17 mouse cellular contexts compared by ENCODE assay signal in genomic region chr17:78366070-78366469, GRCm38 (mm10).
"Had no signal": no experiment of that assay in that cellular context is flagged by ENCODE, and none has a peak within 500 bp of the region (broad histone marks: within the 10 kb centered on the region; RNA-seq: fewer than 3 reads in every experiment).

No protein-coding gene starts in this region.

- H3K36me3 ChIP-seq: liver, embryonic 13.5 days had no signal

- DNase-seq: kidney, adult 2 months; kidney, postnatal 10 days; kidney, postnatal 36 days; layer of hippocampus, postnatal 36 days; left cerebral cortex, postnatal 4 days; liver, embryonic 13.5 days; lung, embryonic 14.5 days; midbrain, embryonic 14.5 days; thymus, postnatal 25 days had no signal

- ATAC-seq: intestine, postnatal 0 days; lung, postnatal 0 days had no signal

- H3K27ac ChIP-seq: kidney, embryonic 15.5 days; limb, embryonic 12.5 days; limb, embryonic 15.5 days; liver, embryonic 13.5 days; macrophage; stomach, postnatal 0 days had no signal

- H3K9ac ChIP-seq: kidney, embryonic 15.5 days; limb, embryonic 12.5 days; limb, embryonic 15.5 days; liver, embryonic 13.5 days; lung, embryonic 14.5 days had no signal

- H3K4me3 ChIP-seq: kidney, embryonic 15.5 days; limb, embryonic 12.5 days; limb, embryonic 15.5 days; liver, embryonic 13.5 days had no signal

- H3K9me3 ChIP-seq: kidney, embryonic 15.5 days; limb, embryonic 12.5 days; limb, embryonic 15.5 days; liver, embryonic 13.5 days had no signal

- H3K4me2 ChIP-seq: kidney, embryonic 15.5 days; limb, embryonic 12.5 days; limb, embryonic 15.5 days; liver, embryonic 13.5 days; lung, embryonic 14.5 days; midbrain, embryonic 11.5 days had no signal

- H3K27me3 ChIP-seq: kidney, embryonic 15.5 days; limb, embryonic 12.5 days; limb, embryonic 15.5 days; liver, embryonic 13.5 days had no signal
